Mouse (Mus musculus) G1E (cell line): ENCODE data around the gene Sirt1.

ENCODE experiments used
- CTCF ChIP-seq: IDR thresholded peaks from 2 replicates; pipeline ENCODE4 v1.5.1; 2012; ENCODE audit warnings: low read depth, low read length, inconsistent platforms, mixed read lengths
- GATA1 ChIP-seq: IDR thresholded peaks from 2 replicates; pipeline ENCODE4 v1.6.1; 2012; ENCODE audit warnings: borderline replicate concordance, low read length, inconsistent platforms, mixed read lengths
- GATA2 ChIP-seq: IDR thresholded peaks from 2 replicates; pipeline ENCODE4 v1.6.1; 2012; ENCODE audit warnings: low read depth, low read length, inconsistent platforms, borderline replicate concordance
- TAL1 ChIP-seq: conservative IDR thresholded peaks from 2 replicates; pipeline ENCODE4 v1.6.1; 2012; ENCODE audit warnings: low read depth, low read length, inconsistent platforms, mixed read lengths

DNA sequence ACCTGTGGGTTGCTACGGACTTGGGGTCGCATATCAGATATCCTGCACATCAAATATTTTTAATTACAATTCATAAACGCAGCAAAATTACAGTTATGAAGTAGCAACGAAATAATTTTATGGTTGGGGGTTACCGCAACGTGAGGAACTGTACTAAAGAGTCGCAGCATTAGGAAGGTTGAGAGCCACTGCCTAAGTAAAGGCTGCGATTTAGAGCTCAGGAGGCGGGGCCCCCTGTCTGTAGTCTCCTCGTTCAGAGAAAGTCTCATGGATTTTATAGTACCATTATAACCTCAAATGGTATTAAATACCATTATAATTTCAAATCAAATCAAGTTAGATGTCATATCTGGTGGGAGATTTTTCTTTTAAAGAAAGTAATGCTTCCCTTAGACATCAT lies 5.5 kb upstream of the Sirt1 start:
- TF ChIP-seq CTCF (no peak), GATA1 (no peak), GATA2 (no peak), TAL1 (no peak)
